7 mouse cellular contexts compared by ENCODE assay signal in the genomic region with DNA sequence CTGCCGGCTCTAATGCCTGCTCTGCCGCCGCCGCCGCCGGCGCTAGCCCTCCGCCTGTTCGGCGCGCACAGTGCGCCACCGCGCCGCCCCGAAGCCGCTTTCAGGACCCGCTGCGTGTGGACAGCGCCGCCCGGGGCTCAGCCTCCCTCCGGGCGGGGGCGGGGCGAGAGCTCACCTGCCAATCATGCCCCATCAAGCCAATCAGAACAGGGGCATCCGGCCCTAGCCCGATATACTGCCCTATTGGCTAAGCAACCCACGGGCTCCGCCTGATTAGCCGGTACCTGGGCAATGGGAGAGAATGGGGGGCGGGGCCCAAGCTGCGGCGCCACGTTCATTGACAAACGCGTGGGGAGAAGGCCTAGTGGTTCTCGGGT. TPM values are rescaled to one million over a fixed set of nuclear protein-coding genes. Genes with fewer than 3 reads are reported as not detected.
DNase-seq lines count a peak whose midpoint lies in the region; ATAC-seq and TF ChIP-seq lines count a peak whose summit lies in the region.

No protein-coding gene starts in this region.

- H3K4me1 ChIP-seq in bone marrow macrophage, adult 2 months (ENCODE audit: control insufficient read depth, insufficient read depth, low read length), result no peaks in the 10 kb centered on the region
- peaks cover 35% of the 10 kb centered on the region for H3K4me1 ChIP-seq in embryonic facial prominence, embryonic 15.5 days
- H3K4me1 ChIP-seq in heart, embryonic 11.5 days (ENCODE audit: control insufficient read depth, insufficient read depth, low read length), result peaks cover 9% of the 10 kb centered on the region; the same call in 1 of the 2 replicates
- H3K4me1 ChIP-seq in midbrain, postnatal 0 days (ENCODE audit: insufficient read depth, low read length), result no peaks in the 10 kb centered on the region
- H3K4me1 ChIP-seq in spleen, adult 2 months (ENCODE audit: control insufficient read depth, insufficient read depth, insufficient read length), result peaks cover 20% of the 10 kb centered on the region

- TF ChIP-seq CTCF in bone marrow macrophage, adult 2 months (IDR thresholded peaks at IDR 0.05; ENCODE audit: low read depth, low read length), result no peak
- peak; percentile 21; the same call in 1 of the 2 replicates for TF ChIP-seq CTCF in midbrain, postnatal 0 days (IDR thresholded peaks at IDR 0.05)
- no peak for TF ChIP-seq CTCF in spleen, adult 2 months (IDR thresholded peaks at IDR 0.05; ENCODE audit: extremely low read depth, insufficient read depth, insufficient read length, insufficient replicate concordance)

- no peak overlapping the region for H3K27ac ChIP-seq in bone marrow macrophage, adult 2 months (ENCODE audit: insufficient read depth, low read depth, low read length)
- no peak overlapping the region for H3K27ac ChIP-seq in embryonic facial prominence, embryonic 15.5 days (replicated peaks)
- H3K27ac ChIP-seq in heart, embryonic 11.5 days (ENCODE audit: low read depth, low read length), result no peak overlapping the region
- H3K27ac ChIP-seq in midbrain, postnatal 0 days (ENCODE audit: low read depth, low read length), result no peak overlapping the region
- H3K27ac ChIP-seq in spleen, adult 2 months (ENCODE audit: insufficient read depth, low read length), result peak overlapping the region; percentile 94

- H3K4me3 ChIP-seq in bone marrow macrophage, adult 2 months (ENCODE audit: insufficient read depth, low read length), result peak overlapping the region; percentile 16; the same call in 1 of the 2 replicates
- H3K4me3 ChIP-seq in embryonic facial prominence, embryonic 15.5 days (replicated peaks), result peak overlapping the region; percentile 45
- H3K4me3 ChIP-seq in heart, embryonic 11.5 days (ENCODE audit: low read depth, low read length), result peak overlapping the region; percentile 37
- H3K4me3 ChIP-seq in midbrain, postnatal 0 days (ENCODE audit: low read depth, low read length), result peak overlapping the region; percentile 38
- H3K4me3 ChIP-seq in spleen, adult 2 months (ENCODE audit: extremely low read depth, insufficient read depth, insufficient read length), result peak overlapping the region; percentile 61

- H3K4me2 ChIP-seq in embryonic facial prominence, embryonic 15.5 days (replicated peaks), result peak overlapping the region; percentile 88
- peak overlapping the region; percentile 77 for H3K4me2 ChIP-seq in heart, embryonic 11.5 days
- peak overlapping the region; percentile 51 for H3K4me2 ChIP-seq in midbrain, postnatal 0 days (ENCODE audit: low read depth, low read length, poor library complexity, severe bottlenecking)

- peak; percentile 91 for ATAC-seq in embryonic facial prominence, embryonic 15.5 days (ENCODE audit: insufficient number of reproducible peaks, low FRiP score, low TSS enrichment, low read depth)
- ATAC-seq in heart, embryonic 11.5 days (replicated peaks; ENCODE audit: insufficient number of reproducible peaks, low FRiP score, low TSS enrichment), result peak; percentile 96
- peak; percentile 93 for ATAC-seq in midbrain, postnatal 0 days (ENCODE audit: low FRiP score)

- no peak overlapping the region for H3K9ac ChIP-seq in embryonic facial prominence, embryonic 15.5 days
- H3K9ac ChIP-seq in heart, embryonic 11.5 days (ENCODE audit: low read depth, low read length), result no peak overlapping the region
- H3K9ac ChIP-seq in midbrain, postnatal 0 days (replicated peaks; ENCODE audit: low read length, poor library complexity, severe bottlenecking), result no peak overlapping the region

- no peaks in the 10 kb centered on the region for H3K9me3 ChIP-seq in embryonic facial prominence, embryonic 15.5 days (replicated peaks)
- H3K9me3 ChIP-seq in heart, embryonic 11.5 days (replicated peaks; ENCODE audit: control insufficient read depth, low read length), result no peaks in the 10 kb centered on the region
- no peaks in the 10 kb centered on the region for H3K9me3 ChIP-seq in midbrain, postnatal 0 days (ENCODE audit: low read length)

- H3K36me3 ChIP-seq in embryonic facial prominence, embryonic 15.5 days, result no peaks in the 10 kb centered on the region
- no peaks in the 10 kb centered on the region for H3K36me3 ChIP-seq in heart, embryonic 11.5 days (ENCODE audit: control insufficient read depth, insufficient read depth, low read length)
- H3K36me3 ChIP-seq in midbrain, postnatal 0 days (ENCODE audit: insufficient read depth, low read length), result no peaks in the 10 kb centered on the region
- peaks cover 23% of the 10 kb centered on the region for H3K36me3 ChIP-seq in spleen, adult 2 months (ENCODE audit: control insufficient read depth, insufficient read depth, low read length)

- WGBS in embryonic facial prominence, embryonic 15.5 days, result under 1% methylated on average over 38 of the region's 38 CpGs
- under 1% methylated on average over 38 of the region's 38 CpGs for WGBS in heart, embryonic 11.5 days (ENCODE audit: insufficient replicate concordance)
- WGBS in midbrain, postnatal 0 days, result under 1% methylated on average over 33 of the region's 38 CpGs
- WGBS in spleen, adult 2 months, result under 1% methylated on average over 38 of the region's 38 CpGs

- peaks cover 100% of the 10 kb centered on the region for H3K27me3 ChIP-seq in embryonic facial prominence, embryonic 15.5 days
- H3K27me3 ChIP-seq in heart, embryonic 11.5 days (ENCODE audit: control insufficient read depth, insufficient read depth, low read length), result peaks cover 100% of the 10 kb centered on the region
- H3K27me3 ChIP-seq in midbrain, postnatal 0 days (ENCODE audit: insufficient read depth, low read length), result peaks cover 88% of the 10 kb centered on the region
- peaks cover 3% of the 10 kb centered on the region; the same call in 1 of the 2 replicates for H3K27me3 ChIP-seq in spleen, adult 2 months (ENCODE audit: control insufficient read depth, insufficient read depth, low read length)

- no peak for TF ChIP-seq POLR2A in bone marrow macrophage, adult 2 months (IDR thresholded peaks at IDR 0.05; ENCODE audit: borderline replicate concordance, low read depth, low read length)
- TF ChIP-seq POLR2A in spleen, adult 2 months (IDR thresholded peaks at IDR 0.05; ENCODE audit: low read depth, low read length), result no peak; the same call in 1 of the 2 replicates

- peak; percentile 82 for DNase-seq in kidney, adult 9 months
- peak; percentile 86 for DNase-seq in liver
- DNase-seq in midbrain, postnatal 0 days (ENCODE audit: low spot score), result peak; percentile 92
- peak; percentile 92 to 95 for DNase-seq in spleen, adult 2 months (ENCODE audit: low read depth in 1 of 2, low spot score in 2 of 2)

RNA-seq across cellular contexts. Expression of a gene that starts 5.9 kb away (rescaled TPM):
- not detected in 2 replicates for polyA plus RNA-seq in bone marrow macrophage, adult 2 months (2012; ENCODE audit: insufficient read depth, insufficient read length, missing spikeins)
- polyA plus RNA-seq in embryonic facial prominence, embryonic 15.5 days (2015; fragmentation: Nextera tagmentation; extraction: Ambion mirVana), result 0.04 and 0.08 TPM in 2 replicates
- polyA plus RNA-seq in heart, embryonic 11.5 days (2014; fragmentation: Nextera tagmentation; extraction: Ambion mirVana), result not detected in 2 replicates
- 46.0 and 61.3 TPM in 2 replicates for total RNA-seq in midbrain, postnatal 0 days (2014; rRNA removed)
- polyA plus RNA-seq in midbrain, postnatal 0 days (2015; fragmentation: Nextera tagmentation; extraction: Ambion mirVana), result 3.0 and 3.4 TPM in 2 replicates
- 131 and 166 TPM in 2 replicates for polyA plus RNA-seq in spleen, adult 2 months (2012; rRNA removed)

RNA-seq across cellular contexts. Expression of a gene that starts 51.3 kb away (rescaled TPM):
- polyA plus RNA-seq in bone marrow macrophage, adult 2 months (2012; ENCODE audit: insufficient read depth, insufficient read length, missing spikeins), result 35.6 and 48.9 TPM in 2 replicates
- 36.7 and 43.5 TPM in 2 replicates for polyA plus RNA-seq in embryonic facial prominence, embryonic 15.5 days (2015; fragmentation: Nextera tagmentation; extraction: Ambion mirVana)
- polyA plus RNA-seq in heart, embryonic 11.5 days (2014; fragmentation: Nextera tagmentation; extraction: Ambion mirVana), result 20.7 and 27.1 TPM in 2 replicates
- 17.3 and 23.5 TPM in 2 replicates for total RNA-seq in midbrain, postnatal 0 days (2014; rRNA removed)
- polyA plus RNA-seq in midbrain, postnatal 0 days (2015; fragmentation: Nextera tagmentation; extraction: Ambion mirVana), result 25.5 and 34.5 TPM in 2 replicates
- polyA plus RNA-seq in spleen, adult 2 months (2012; rRNA removed), result 10.1 and 13.3 TPM in 2 replicates

Comparison
In these comparisons a context has a peak if more than half of its experiments do, and no peak if none do; other contexts are left out.
1. RNA of a gene that starts 5.9 kb away (polyA plus RNA-seq): 131 to 166 TPM in spleen, adult 2 months; 3.0 to 3.4 TPM in midbrain, postnatal 0 days, 0.04 to 0.08 TPM in embryonic facial prominence, embryonic 15.5 days, not detected in bone marrow macrophage, adult 2 months and not detected in heart, embryonic 11.5 days; every median in the first group is over 10 times any median in the second.
2. Peak in every context shown above with its lines, with median percentiles within 50 percentile points of each other: H3K4me3 ChIP-seq, ATAC-seq, H3K4me2 ChIP-seq and DNase-seq.